Mouse (Mus musculus): ENCODE measurements around the gene Ago3. TPM values are rescaled to one million over a fixed set of nuclear protein-coding genes. Genes with fewer than 3 reads are reported as not detected.

Ago3 gene
- polyA plus RNA-seq, 1 experiment from 2014 or later = 15.6 TPM

DNA sequence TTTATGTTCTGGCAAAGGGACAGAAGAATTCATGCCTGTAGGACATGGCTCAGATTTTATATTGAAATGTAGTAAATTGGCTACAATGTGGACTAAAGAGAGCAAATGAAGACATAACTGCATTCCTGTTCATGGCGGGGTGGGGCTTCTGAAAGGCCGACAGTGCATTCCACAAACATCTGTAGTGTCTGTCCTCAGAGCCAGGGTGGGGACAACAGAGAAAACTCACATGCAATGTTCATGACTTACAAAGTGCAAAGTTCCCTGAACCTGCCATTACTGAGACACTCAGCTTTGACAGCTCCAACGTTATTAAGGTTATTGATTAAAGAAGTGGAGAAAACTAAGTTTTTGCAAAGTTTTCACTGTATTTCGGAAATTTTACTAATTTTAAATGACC, 85.9 kb downstream of the Ago3 start:
- Histone ChIP-seq H3K4me3 (ENCODE audit: low read length) (no peak overlapping the region), H3K4me1 (ENCODE audit: control insufficient read depth, insufficient read depth, low read length) (no peaks in the 10 kb centered on the region), H3K27ac (ENCODE audit: low read depth, low read length) (no peak overlapping the region), H3K9me3 (ENCODE audit: control insufficient read depth, low read length) (no peaks in the 10 kb centered on the region), H3K4me2 (replicated peaks; ENCODE audit: low read depth, low read length) (no peak overlapping the region), H3K27me3 (ENCODE audit: control insufficient read depth, insufficient read depth, low read length) (no peaks in the 10 kb centered on the region), H3K9ac (ENCODE audit: low read depth, low read length) (no peak overlapping the region), H3K36me3 (ENCODE audit: control insufficient read depth, insufficient read depth, low read length) (peaks cover 14% of the 10 kb centered on the region; the same call in 1 of the 2 replicates)
- WGBS = 86% methylated on average over 4 of the region's 4 CpGs
- ATAC-seq (ENCODE audit: low FRiP score, low TSS enrichment) = no peak

DNA sequence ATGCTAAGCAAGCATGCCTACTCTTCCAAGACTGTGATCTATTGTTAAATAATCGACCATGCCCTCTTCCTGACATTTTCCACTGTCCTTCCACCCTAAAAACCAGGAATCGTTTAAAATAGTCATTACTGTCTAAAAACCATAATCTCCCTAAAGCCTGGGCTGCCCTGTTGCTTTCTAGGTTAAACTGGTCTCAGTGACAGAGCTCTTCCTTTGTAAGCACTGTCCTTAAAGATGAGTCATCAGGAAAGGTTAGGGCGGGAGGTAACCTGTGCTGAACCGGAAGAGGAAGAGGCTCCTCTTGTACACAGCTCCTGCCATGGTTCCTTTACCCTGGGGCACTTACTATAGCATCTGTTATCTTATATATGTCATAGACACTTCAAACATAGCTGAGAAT, 89.9 kb downstream of the Ago3 start:
- no peak overlapping the region for H3K4me2 ChIP-seq (replicated peaks; ENCODE audit: low read depth, low read length)
- ATAC-seq (ENCODE audit: low FRiP score, low TSS enrichment) = no peak
- WGBS = 64% methylated on average over 4 of the region's 4 CpGs
- no peak overlapping the region for H3K9ac ChIP-seq (ENCODE audit: low read depth, low read length)
- H3K4me1 ChIP-seq (ENCODE audit: control insufficient read depth, insufficient read depth, low read length) = no peaks in the 10 kb centered on the region
- no peaks in the 10 kb centered on the region for H3K9me3 ChIP-seq (ENCODE audit: control insufficient read depth, low read length)
- no peaks in the 10 kb centered on the region for H3K27me3 ChIP-seq (ENCODE audit: control insufficient read depth, insufficient read depth, low read length)
- no peak overlapping the region for H3K27ac ChIP-seq (ENCODE audit: low read depth, low read length)
- no peak overlapping the region for H3K4me3 ChIP-seq (ENCODE audit: low read length)
- peaks cover under 1% of the 10 kb centered on the region; the same call in 1 of the 2 replicates for H3K36me3 ChIP-seq (ENCODE audit: control insufficient read depth, insufficient read depth, low read length)

DNA sequence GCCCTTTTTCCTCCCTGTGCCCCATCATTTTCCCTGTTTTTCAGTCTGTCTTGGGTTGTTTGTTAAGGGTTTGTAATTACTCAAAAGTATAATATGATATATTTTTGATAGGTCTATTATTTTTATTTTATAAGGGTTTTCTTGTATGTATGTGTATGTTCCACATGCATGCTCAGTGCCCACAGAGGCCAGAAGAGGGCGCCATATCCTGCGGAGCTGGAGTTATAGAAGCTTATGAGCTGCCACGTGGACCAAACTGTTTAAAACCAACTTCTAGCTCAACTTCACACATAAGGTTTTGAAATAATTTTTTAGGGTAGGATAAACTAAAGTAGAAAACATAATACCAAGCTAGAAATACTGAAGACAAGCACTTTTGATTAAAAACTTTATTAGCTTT, 97.0 kb downstream of the Ago3 start:
- Histone ChIP-seq H3K36me3 (ENCODE audit: control insufficient read depth, insufficient read depth, low read length) (no peaks in the 10 kb centered on the region), H3K9ac (ENCODE audit: low read depth, low read length) (no peak overlapping the region), H3K4me1 (ENCODE audit: control insufficient read depth, insufficient read depth, low read length) (no peaks in the 10 kb centered on the region), H3K4me3 (ENCODE audit: low read length) (no peak overlapping the region), H3K4me2 (replicated peaks; ENCODE audit: low read depth, low read length) (no peak overlapping the region), H3K9me3 (ENCODE audit: control insufficient read depth, low read length) (no peaks in the 10 kb centered on the region), H3K27me3 (ENCODE audit: control insufficient read depth, insufficient read depth, low read length) (no peaks in the 10 kb centered on the region), H3K27ac (ENCODE audit: low read depth, low read length) (no peak overlapping the region)
- no peak for ATAC-seq (ENCODE audit: low FRiP score, low TSS enrichment)
- WGBS = 50% methylated on average over 3 of the region's 3 CpGs

DNA sequence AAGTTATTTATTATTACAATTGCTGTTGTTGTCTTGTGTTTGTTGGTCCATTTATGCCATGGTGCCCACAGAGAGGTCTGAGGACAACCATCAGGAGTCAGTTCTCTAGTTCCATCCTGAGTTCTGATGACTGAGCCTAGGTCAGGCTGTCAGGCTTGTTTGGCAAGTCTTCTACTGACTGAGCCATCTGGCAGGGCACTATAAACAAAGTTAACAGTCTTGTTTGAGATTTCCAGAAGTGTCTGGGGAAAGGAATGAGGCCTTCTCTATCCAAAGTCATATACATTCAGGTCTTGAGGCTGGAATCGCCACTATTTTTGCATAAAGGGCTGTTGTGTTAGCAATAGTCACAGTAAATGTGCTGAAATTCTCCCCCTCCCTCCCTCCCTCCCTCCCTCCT, 97.6 kb downstream of the Ago3 start:
- Histone ChIP-seq H3K9ac (ENCODE audit: low read depth, low read length) (no peak overlapping the region), H3K4me2 (replicated peaks; ENCODE audit: low read depth, low read length) (no peak overlapping the region), H3K9me3 (ENCODE audit: control insufficient read depth, low read length) (no peaks in the 10 kb centered on the region), H3K27ac (ENCODE audit: low read depth, low read length) (no peak overlapping the region), H3K4me1 (ENCODE audit: control insufficient read depth, insufficient read depth, low read length) (no peaks in the 10 kb centered on the region), H3K36me3 (ENCODE audit: control insufficient read depth, insufficient read depth, low read length) (no peaks in the 10 kb centered on the region), H3K4me3 (ENCODE audit: low read length) (no peak overlapping the region), H3K27me3 (ENCODE audit: control insufficient read depth, insufficient read depth, low read length) (no peaks in the 10 kb centered on the region)
- no peak for ATAC-seq (ENCODE audit: low FRiP score, low TSS enrichment)
- whole genome bisulfite sequencing = 75% methylated on average over 1 of the region's 1 CpGs

DNA sequence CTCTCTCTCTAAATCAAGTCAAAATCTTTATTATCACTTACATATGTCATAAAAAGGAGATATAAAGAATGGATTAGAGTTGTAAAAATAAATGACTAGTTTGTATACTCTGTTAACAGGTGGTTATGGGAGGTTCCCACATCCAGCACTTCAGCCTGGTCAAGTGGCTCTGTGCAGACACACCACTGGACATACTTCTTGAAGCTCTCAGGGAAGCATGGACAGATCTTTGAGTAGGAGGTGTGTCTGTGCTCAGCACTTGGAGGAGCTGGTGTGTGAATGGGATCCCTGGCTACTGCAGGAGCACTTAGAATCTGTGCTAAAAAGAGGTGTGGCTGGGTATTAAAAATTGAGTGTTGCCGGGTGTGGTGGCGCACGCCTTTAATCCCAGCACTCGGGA, 99.1 kb downstream of the Ago3 start:
- H3K4me2 ChIP-seq (replicated peaks; ENCODE audit: low read depth, low read length) = no peak overlapping the region
- no peak overlapping the region for H3K27ac ChIP-seq (ENCODE audit: low read depth, low read length)
- H3K9me3 ChIP-seq (ENCODE audit: control insufficient read depth, low read length) = no peaks in the 10 kb centered on the region
- no peaks in the 10 kb centered on the region for H3K36me3 ChIP-seq (ENCODE audit: control insufficient read depth, insufficient read depth, low read length)
- ATAC-seq (ENCODE audit: low FRiP score, low TSS enrichment) = no peak
- no peak overlapping the region for H3K4me3 ChIP-seq (ENCODE audit: low read length)
- no peak overlapping the region for H3K9ac ChIP-seq (ENCODE audit: low read depth, low read length)
- peaks cover 2% of the 10 kb centered on the region; the same call in 1 of the 2 replicates for H3K27me3 ChIP-seq (ENCODE audit: control insufficient read depth, insufficient read depth, low read length)
- WGBS = 89% methylated on average over 4 of the region's 4 CpGs
- H3K4me1 ChIP-seq (ENCODE audit: control insufficient read depth, insufficient read depth, low read length) = no peaks in the 10 kb centered on the region

DNA sequence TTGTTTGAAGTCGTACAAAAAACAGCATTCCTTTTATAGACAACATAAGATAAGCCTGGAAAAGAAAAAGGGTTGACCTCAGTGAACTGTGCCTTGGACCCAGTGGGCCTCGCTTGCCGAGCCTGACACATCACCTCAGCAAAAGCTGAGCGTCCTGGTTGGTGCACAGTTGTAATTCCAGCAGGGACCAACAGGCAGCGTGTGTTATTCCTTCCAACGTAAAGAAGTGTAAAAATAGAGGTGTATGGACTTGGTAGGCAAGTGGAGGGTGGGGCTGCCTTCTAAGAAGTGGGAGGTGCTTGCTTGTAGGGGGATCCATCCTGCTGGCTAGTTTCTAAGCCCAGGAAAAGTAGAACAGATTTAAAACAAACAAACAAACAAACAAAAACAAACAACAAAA, 103.3 kb downstream of the Ago3 start:
- H3K4me1 ChIP-seq (ENCODE audit: control insufficient read depth, insufficient read depth, low read length) = no peaks in the 10 kb centered on the region
- H3K4me2 ChIP-seq (replicated peaks; ENCODE audit: low read depth, low read length) = no peak overlapping the region
- no peaks in the 10 kb centered on the region for H3K9me3 ChIP-seq (ENCODE audit: control insufficient read depth, low read length)
- no peak overlapping the region for H3K27ac ChIP-seq (ENCODE audit: low read depth, low read length)
- peaks cover 8% of the 10 kb centered on the region; the same call in 1 of the 2 replicates for H3K27me3 ChIP-seq (ENCODE audit: control insufficient read depth, insufficient read depth, low read length)
- no peak for ATAC-seq (ENCODE audit: low FRiP score, low TSS enrichment)
- no peak overlapping the region for H3K4me3 ChIP-seq (ENCODE audit: low read length)
- WGBS = 15% methylated on average over 6 of the region's 6 CpGs
- H3K36me3 ChIP-seq (ENCODE audit: control insufficient read depth, insufficient read depth, low read length) = no peaks in the 10 kb centered on the region
- H3K9ac ChIP-seq (ENCODE audit: low read depth, low read length) = no peak overlapping the region

DNA sequence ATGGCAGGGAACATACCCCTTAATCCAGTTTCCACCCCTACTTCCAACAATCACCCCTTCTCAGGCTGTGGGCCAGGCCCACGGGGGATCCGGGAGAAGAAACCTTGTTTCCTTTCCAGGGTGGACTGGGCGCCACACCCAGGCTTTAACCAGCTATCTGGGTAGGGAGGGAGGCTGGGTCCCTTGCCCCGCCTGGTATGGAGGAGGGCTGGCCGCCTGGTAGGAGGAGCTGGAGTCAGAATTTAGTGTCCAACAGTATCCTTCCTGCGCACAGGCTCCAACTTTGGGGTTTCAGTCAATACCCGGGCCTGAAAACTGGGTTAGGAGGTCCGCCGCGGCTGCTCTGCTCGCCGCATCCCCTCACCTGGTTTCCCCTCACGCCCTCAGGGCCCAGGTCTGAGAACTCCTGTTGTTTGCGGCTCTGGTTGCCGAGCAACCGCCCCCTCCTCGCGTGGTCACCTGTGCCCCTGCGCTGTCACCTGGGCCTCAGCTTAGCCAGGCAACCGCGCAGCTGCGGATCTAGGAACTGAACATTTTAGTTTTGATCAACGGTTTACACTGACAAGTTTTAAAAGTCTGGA, 104.0 kb downstream of the Ago3 start, which contains the start of gene Tekt2:
Tekt2 (minus strand) TSS at position 408 of the 581 bp plus-strand sequence.
- Histone ChIP-seq H3K4me1 (ENCODE audit: control insufficient read depth, insufficient read depth, low read length) (peaks cover 4% of the 10 kb centered on the region; the same call in 1 of the 2 replicates), H3K27me3 (ENCODE audit: control insufficient read depth, insufficient read depth, low read length) (peaks cover 8% of the 10 kb centered on the region; the same call in 1 of the 2 replicates), H3K36me3 (ENCODE audit: control insufficient read depth, insufficient read depth, low read length) (no peaks in the 10 kb centered on the region), H3K27ac (ENCODE audit: low read depth, low read length) (no peak within 1 kb of the TSS), H3K9ac (ENCODE audit: low read depth, low read length) (peak within 1 kb of the TSS; percentile 54), H3K9me3 (ENCODE audit: control insufficient read depth, low read length) (no peaks in the 10 kb centered on the region), H3K4me3 (ENCODE audit: low read length) (peak within 1 kb of the TSS; percentile 25), H3K4me2 (replicated peaks; ENCODE audit: low read depth, low read length) (peak within 1 kb of the TSS; percentile 37)
- ATAC-seq (ENCODE audit: low FRiP score, low TSS enrichment) = no peak
- 6% methylated on average over 23 of the region's 23 CpGs for WGBS

DNA sequence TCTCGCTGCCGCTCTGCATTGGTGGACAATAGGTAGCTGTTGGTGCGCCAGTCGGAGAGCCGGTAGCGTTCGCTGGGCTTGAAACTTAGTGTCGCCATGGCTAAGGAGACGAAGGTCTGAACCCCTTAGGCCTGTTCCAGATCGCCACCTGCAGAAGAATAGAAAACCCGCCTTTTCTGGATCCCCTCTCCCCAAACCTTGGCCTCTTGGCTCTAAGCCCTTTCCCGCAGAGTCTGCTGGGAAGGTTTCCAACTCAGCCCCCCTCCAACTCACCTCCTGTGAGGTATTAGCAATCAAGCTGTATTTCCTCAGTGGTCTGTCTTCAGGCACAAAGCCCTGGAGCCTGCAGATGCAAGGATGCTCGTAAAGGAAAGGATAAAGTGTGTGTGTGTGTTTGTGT, 104.5 kb downstream of the Ago3 start:
- no peak overlapping the region for H3K27ac ChIP-seq (ENCODE audit: low read depth, low read length)
- 24% methylated on average over 13 of the region's 13 CpGs for WGBS
- no peak overlapping the region for H3K9ac ChIP-seq (ENCODE audit: low read depth, low read length)
- peak overlapping the region; percentile 37; the same call in 1 of the 2 replicates for H3K4me2 ChIP-seq (replicated peaks; ENCODE audit: low read depth, low read length)
- H3K4me3 ChIP-seq (ENCODE audit: low read length) = no peak overlapping the region; the same call in 1 of the 2 replicates
- peaks cover 7% of the 10 kb centered on the region; the same call in 1 of the 2 replicates for H3K4me1 ChIP-seq (ENCODE audit: control insufficient read depth, insufficient read depth, low read length)
- peaks cover 8% of the 10 kb centered on the region; the same call in 1 of the 2 replicates for H3K27me3 ChIP-seq (ENCODE audit: control insufficient read depth, insufficient read depth, low read length)
- H3K9me3 ChIP-seq (ENCODE audit: control insufficient read depth, low read length) = no peaks in the 10 kb centered on the region
- ATAC-seq (ENCODE audit: low FRiP score, low TSS enrichment) = no peak
- H3K36me3 ChIP-seq (ENCODE audit: control insufficient read depth, insufficient read depth, low read length) = no peaks in the 10 kb centered on the region

DNA sequence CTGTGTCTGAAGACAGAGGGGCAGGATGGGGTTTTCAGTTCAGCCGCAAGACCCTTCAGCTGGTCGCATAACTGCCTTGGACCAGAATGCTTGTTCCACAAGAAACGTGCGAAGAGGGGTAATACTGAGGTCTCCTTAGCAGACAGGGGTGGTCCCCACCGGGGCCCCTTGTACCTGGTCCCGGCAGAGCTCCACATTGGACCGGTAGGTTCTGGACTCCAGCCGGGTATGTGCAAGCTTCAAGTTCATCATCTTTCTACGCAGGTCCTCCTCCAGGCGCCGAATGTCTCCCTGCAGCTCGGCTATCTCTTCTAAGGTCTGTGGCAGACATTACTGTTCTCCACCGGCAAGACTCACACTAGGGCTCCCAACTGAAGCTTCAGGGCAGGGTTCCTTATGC, 106.7 kb downstream of the Ago3 start:
- H3K4me2 ChIP-seq (replicated peaks; ENCODE audit: low read depth, low read length) = no peak overlapping the region
- H3K27ac ChIP-seq (ENCODE audit: low read depth, low read length) = no peak overlapping the region
- no peak for ATAC-seq (ENCODE audit: low FRiP score, low TSS enrichment)
- H3K4me3 ChIP-seq (ENCODE audit: low read length) = no peak overlapping the region
- no peak overlapping the region for H3K9ac ChIP-seq (ENCODE audit: low read depth, low read length)
- peaks cover 8% of the 10 kb centered on the region; the same call in 1 of the 2 replicates for H3K27me3 ChIP-seq (ENCODE audit: control insufficient read depth, insufficient read depth, low read length)
- H3K9me3 ChIP-seq (ENCODE audit: control insufficient read depth, low read length) = no peaks in the 10 kb centered on the region
- peaks cover 8% of the 10 kb centered on the region for H3K36me3 ChIP-seq (ENCODE audit: control insufficient read depth, insufficient read depth, low read length)
- peaks cover 10% of the 10 kb centered on the region; the same call in 1 of the 2 replicates for H3K4me1 ChIP-seq (ENCODE audit: control insufficient read depth, insufficient read depth, low read length)
- WGBS = 94% methylated on average over 13 of the region's 13 CpGs
